Mouse (Mus musculus): ENCODE measurements around the gene Dock4. TPM values are rescaled to one million over a fixed set of nuclear protein-coding genes. Genes with fewer than 3 reads are reported as not detected.

Gene Dock4
- polyA plus RNA-seq, 1 experiment = 2.6 TPM

- Histone ChIP-seq H3K4me1 (ENCODE audit: control insufficient read depth, insufficient read depth, insufficient read length, low read length) (peaks cover 20% of the 10 kb centered on the region), H3K4me3 (ENCODE audit: insufficient read depth, low read depth, low read length) (no peak overlapping the region), H3K27ac (replicated peaks; ENCODE audit: low read depth, low read length) (no peak overlapping the region)
Measured at GRCm38 (mm10) chr12:40477621-40478452, 32.1 kb downstream of the Dock4 start.

- no peak overlapping the region for H3K4me3 ChIP-seq (ENCODE audit: insufficient read depth, low read depth, low read length)
- H3K4me1 ChIP-seq (ENCODE audit: control insufficient read depth, insufficient read depth, insufficient read length, low read length) = peaks cover 12% of the 10 kb centered on the region; the same call in 1 of the 2 replicates
- H3K27ac ChIP-seq (replicated peaks; ENCODE audit: low read depth, low read length) = no peak overlapping the region
Measured at GRCm38 (mm10) chr12:40484224-40484623, 38.5 kb downstream of the Dock4 start.

DNA sequence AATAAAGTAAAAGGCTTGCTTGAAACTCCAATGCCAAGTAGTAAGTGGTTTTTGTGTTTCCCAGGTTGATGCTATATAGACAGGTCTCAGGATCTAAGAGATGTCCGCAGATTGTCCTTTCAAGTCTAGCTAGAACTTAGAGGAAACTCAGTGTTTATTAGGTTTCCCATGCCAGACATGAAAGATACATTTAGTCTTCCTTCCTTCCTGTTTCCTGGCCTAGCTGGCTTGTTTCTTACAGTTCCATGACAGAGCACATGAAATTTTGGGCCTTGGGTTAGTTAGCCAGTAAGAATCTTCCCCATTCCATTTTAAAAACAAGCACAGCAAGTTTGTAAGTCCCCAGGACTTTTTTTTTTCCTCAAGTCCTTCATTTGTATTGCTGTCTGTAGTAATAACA is 39.5 kb downstream of the Dock4 start:
- Histone ChIP-seq H3K4me3 (ENCODE audit: insufficient read depth, low read depth, low read length) (no peak overlapping the region), H3K4me1 (ENCODE audit: control insufficient read depth, insufficient read depth, insufficient read length, low read length) (peaks cover 12% of the 10 kb centered on the region), H3K27ac (replicated peaks; ENCODE audit: low read depth, low read length) (no peak overlapping the region)

DNA sequence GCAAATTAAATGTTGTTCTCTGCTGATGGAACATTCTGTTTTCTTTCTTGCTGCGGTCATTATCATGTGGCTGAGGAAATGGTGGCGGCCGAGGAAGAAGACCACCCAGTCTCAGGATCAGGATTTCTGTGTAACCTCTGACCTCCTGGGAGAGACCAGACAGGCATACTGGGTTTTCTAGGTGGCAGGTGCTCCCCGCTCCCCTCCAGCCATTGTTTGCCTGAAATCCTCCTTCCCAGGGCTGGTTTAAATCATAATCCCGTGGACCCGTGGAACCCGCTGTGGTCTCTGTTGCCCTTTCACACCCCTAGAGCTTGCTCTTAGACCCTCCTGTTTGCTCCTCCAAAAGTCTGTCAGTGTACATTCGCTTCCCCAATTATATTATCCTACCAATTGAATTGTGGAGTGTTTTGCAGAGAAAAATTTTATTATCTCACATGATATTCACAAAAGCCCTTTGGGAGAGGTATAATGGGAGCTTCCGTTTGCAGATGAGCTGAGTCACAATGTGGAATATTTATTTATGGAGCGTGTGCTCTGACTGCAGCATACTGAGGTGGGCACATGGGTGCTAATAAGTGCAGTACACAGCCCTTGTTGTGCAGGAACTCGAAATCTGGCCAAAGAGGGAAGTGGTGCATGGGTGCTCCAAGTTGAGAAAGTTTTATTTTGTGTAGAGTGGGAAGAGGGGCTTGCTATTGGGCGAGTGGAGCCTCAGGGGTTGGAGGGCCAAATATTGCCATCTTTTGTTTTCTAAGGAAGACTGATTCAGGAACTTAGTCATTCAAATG is 40.5 kb downstream of the Dock4 start:
- Histone ChIP-seq H3K4me1 (ENCODE audit: control insufficient read depth, insufficient read depth, insufficient read length, low read length) (peaks cover 19% of the 10 kb centered on the region), H3K27ac (replicated peaks; ENCODE audit: low read depth, low read length) (no peak overlapping the region), H3K4me3 (ENCODE audit: insufficient read depth, low read depth, low read length) (no peak overlapping the region)

DNA sequence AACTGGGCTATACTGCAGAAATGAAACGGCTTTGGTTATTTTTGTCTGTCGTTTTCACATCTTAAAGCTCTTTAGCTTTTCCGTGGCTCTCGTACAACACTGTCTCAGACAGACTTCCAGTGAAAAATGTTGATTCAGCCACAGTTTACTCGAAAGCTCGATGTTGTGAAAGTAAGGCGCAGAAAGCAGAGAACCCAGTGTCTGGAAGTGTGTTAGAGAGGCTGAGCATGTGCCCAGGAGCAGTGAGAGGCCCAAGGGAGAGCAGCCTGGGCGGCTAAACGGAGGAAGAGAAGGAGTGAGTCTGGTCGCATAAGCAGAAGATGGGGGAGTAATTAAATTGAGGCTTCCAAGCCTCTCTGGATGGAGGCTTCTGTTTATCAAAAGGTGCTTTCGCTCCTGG is 50.6 kb downstream of the Dock4 start:
- Histone ChIP-seq H3K4me1 (ENCODE audit: control insufficient read depth, insufficient read depth, insufficient read length, low read length) (peaks cover 18% of the 10 kb centered on the region), H3K4me3 (ENCODE audit: insufficient read depth, low read depth, low read length) (no peak overlapping the region), H3K27ac (replicated peaks; ENCODE audit: low read depth, low read length) (no peak overlapping the region)

DNA sequence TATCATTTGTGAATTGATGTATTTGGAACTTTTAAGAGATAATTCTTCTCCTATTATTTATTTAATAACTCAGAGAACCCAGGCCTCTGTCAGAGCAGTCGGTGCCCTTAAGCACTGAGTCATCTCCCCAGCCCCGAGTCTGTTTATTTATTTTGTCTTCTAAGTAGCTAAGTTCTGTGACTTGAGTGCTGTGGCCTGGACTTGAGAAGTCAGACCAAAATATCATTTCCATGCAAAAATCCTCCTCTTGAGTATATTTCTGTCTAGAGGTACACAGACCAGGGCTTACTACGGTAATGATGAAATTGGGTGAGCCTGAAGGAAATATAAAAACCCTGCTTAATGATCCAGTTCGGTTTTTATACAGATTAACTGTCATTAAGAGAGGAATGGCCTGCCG is 52.1 kb downstream of the Dock4 start:
- Histone ChIP-seq H3K27ac (replicated peaks; ENCODE audit: low read depth, low read length) (no peak overlapping the region), H3K4me1 (ENCODE audit: control insufficient read depth, insufficient read depth, insufficient read length, low read length) (peaks cover 23% of the 10 kb centered on the region), H3K4me3 (ENCODE audit: insufficient read depth, low read depth, low read length) (no peak overlapping the region)

GRCm38 (mm10) chr12:40498250-40498671 is 52.5 kb downstream of the Dock4 start:
- Histone ChIP-seq H3K4me3 (ENCODE audit: insufficient read depth, low read depth, low read length) (no peak overlapping the region), H3K4me1 (ENCODE audit: control insufficient read depth, insufficient read depth, insufficient read length, low read length) (peaks cover 26% of the 10 kb centered on the region), H3K27ac (replicated peaks; ENCODE audit: low read depth, low read length) (no peak overlapping the region)

DNA sequence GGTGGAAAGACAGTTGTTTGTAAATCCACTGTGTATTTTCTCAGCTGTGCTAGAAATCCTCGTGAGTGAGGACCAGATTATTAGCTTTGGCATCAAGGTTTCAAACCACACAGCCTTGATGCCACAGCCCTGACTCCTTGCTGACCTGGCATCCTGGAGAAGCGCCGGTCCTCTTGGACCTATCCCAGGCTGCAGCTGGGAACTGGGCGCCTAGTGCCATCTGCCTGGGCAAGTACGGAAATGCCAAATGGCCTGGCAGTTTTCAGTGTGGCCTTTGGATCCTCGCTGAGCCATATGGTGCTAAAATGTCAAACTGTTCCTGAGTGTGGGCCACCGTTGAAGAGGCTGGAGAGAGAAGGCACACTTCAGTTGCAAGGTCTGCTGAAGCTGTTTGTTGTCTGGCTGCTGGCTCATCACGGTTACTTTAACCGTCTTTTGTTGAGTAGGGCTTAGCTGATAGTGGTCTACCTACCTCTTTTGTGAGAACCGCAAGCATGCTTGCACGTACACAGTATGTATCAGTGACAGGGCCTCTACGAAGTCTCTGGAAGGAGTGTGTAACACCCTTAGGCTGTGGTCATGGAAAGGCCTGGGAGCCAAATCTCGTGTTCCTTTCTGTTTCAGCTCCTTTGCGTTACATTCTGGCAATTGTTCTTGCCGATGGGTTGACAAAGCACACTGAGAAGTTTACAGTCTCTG is 53.3 kb downstream of the Dock4 start:
- Histone ChIP-seq H3K4me3 (ENCODE audit: insufficient read depth, low read depth, low read length) (no peak overlapping the region), H3K4me1 (ENCODE audit: control insufficient read depth, insufficient read depth, insufficient read length, low read length) (peaks cover 30% of the 10 kb centered on the region), H3K27ac (replicated peaks; ENCODE audit: low read depth, low read length) (peak overlapping the region; percentile 35)

GRCm38 (mm10) chr12:40499627-40500329 is 54.0 kb downstream of the Dock4 start:
- H3K27ac ChIP-seq (replicated peaks; ENCODE audit: low read depth, low read length) = peak overlapping the region; percentile 35; the same call in 1 of the 2 replicates
- H3K4me1 ChIP-seq (ENCODE audit: control insufficient read depth, insufficient read depth, insufficient read length, low read length) = peaks cover 36% of the 10 kb centered on the region
- H3K4me3 ChIP-seq (ENCODE audit: insufficient read depth, low read depth, low read length) = no peak overlapping the region

GRCm38 (mm10) chr12:40501141-40501540 is 55.4 kb downstream of the Dock4 start:
- H3K27ac ChIP-seq (replicated peaks; ENCODE audit: low read depth, low read length) = no peak overlapping the region
- H3K4me1 ChIP-seq (ENCODE audit: control insufficient read depth, insufficient read depth, insufficient read length, low read length) = peaks cover 36% of the 10 kb centered on the region
- H3K4me3 ChIP-seq (ENCODE audit: insufficient read depth, low read depth, low read length) = no peak overlapping the region

GRCm38 (mm10) chr12:40503520-40503919 is 57.8 kb downstream of the Dock4 start:
- Histone ChIP-seq H3K27ac (replicated peaks; ENCODE audit: low read depth, low read length) (no peak overlapping the region), H3K4me3 (ENCODE audit: insufficient read depth, low read depth, low read length) (no peak overlapping the region), H3K4me1 (ENCODE audit: control insufficient read depth, insufficient read depth, insufficient read length, low read length) (peaks cover 41% of the 10 kb centered on the region)

DNA sequence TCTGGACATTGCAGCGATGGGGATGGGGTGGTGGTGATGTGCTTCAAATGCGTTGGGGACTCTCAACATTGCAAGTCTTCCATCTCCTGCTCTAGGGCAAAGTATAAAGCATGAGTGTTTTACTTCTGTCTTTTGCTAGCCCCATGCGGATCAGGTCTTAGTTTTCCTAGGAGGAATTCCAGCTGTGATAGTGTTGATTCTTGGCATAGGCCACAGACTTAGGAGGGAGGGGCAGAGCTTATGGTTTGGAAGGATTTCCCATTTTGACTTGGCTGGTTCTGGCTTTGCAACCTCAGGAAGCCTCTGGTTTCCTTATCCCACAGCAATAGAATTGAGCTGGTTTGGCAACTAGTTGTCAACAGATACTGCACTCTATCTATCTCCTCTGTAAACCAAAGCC is 58.9 kb downstream of the Dock4 start:
- Histone ChIP-seq H3K27ac (replicated peaks; ENCODE audit: low read depth, low read length) (peak overlapping the region; percentile 49; the same call in 1 of the 2 replicates), H3K4me1 (ENCODE audit: control insufficient read depth, insufficient read depth, insufficient read length, low read length) (peaks cover 30% of the 10 kb centered on the region), H3K4me3 (ENCODE audit: insufficient read depth, low read depth, low read length) (no peak overlapping the region)

DNA sequence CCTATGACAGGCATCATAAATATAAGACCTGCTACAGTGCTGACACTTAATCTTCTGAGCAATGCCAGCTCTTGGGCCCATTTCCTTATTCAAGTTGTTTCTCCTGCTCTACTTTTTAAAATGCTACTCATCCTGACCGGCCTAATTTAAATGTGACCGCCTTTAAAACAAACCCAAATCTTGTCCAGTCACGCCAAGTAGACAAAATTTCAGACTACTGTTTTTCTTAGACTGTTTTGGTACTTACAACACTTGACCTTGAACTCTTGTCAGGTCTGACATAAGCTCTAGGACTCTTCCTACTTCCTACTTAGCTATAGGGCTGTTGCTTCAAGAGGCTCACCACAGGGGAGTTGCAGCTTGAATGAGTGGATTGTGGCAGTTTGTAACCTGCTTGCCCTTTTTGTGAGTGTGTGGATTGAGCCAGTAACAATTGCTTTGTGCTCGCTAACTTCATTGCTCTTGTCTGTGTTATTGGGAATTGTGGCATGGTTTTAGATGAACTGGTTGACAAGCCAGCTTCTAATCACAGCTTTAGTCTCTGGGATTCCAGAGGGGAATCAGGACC is 62.2 kb downstream of the Dock4 start:
- no peak overlapping the region for H3K4me3 ChIP-seq (ENCODE audit: insufficient read depth, low read depth, low read length)
- H3K27ac ChIP-seq (replicated peaks; ENCODE audit: low read depth, low read length) = no peak overlapping the region

DNA sequence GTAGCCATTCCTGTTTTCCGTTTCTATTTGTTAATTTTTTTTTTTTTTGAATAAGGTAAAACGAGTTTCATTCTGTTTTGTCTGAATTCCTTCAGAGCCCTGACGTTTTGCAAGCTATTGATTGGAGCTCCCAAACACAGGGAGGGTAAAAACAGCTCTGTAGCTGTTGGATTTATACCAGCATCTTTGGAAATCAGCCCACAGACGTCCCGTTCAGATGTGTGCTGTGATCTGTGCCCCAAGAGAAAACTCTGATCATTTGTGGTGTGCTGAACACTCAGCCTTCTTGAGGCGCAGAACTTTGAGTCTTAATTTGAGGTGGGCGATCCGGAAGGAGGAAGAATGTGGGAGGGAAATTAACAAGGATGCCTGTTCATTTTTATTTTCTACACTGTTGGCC is 62.7 kb downstream of the Dock4 start:
- Histone ChIP-seq H3K4me3 (ENCODE audit: insufficient read depth, low read depth, low read length) (no peak overlapping the region), H3K4me1 (ENCODE audit: control insufficient read depth, insufficient read depth, insufficient read length, low read length) (peaks cover 22% of the 10 kb centered on the region), H3K27ac (replicated peaks; ENCODE audit: low read depth, low read length) (no peak overlapping the region)

More for the DNA sequence above, 62.2 kb downstream of the Dock4 start:
- H3K4me1 ChIP-seq (ENCODE audit: control insufficient read depth, insufficient read depth, insufficient read length, low read length) = peaks cover 26% of the 10 kb centered on the region
